Mouse (Mus musculus): Measurements from ENCODE around the gene Gse1. TPM values are rescaled to one million over a fixed set of nuclear protein-coding genes. Genes with fewer than 3 reads are reported as not detected.
A peak's percentile ranks its signal among the peaks of the same experiment; 100 is the strongest.

The Gse1 gene
- polyA plus RNA-seq, 1 experiment from 2014 or later: 9.6 TPM

GRCm38 (mm10) chr8:120368814-120369649 is 140.8 kb downstream of the Gse1 start:
- ATAC-seq (ENCODE audit: borderline replicate concordance, extremely low read depth, low FRiP score, low TSS enrichment): peak; percentile 76
- no peaks in the 10 kb centered on the region for H3K9me3 ChIP-seq
- peak overlapping the region; percentile 91 for H3K27ac ChIP-seq
- no peak overlapping the region for H3K4me3 ChIP-seq
- H3K4me2 ChIP-seq: peak overlapping the region; percentile 42
- peaks cover 60% of the 10 kb centered on the region for H3K4me1 ChIP-seq
- H3K27me3 ChIP-seq: no peaks in the 10 kb centered on the region
- H3K9ac ChIP-seq: peak overlapping the region; percentile 16
- no peaks in the 10 kb centered on the region for H3K36me3 ChIP-seq
- 22% methylated on average over 11 of the region's 11 CpGs for WGBS

- H3K4me1 ChIP-seq: peaks cover 62% of the 10 kb centered on the region
- H3K4me3 ChIP-seq: no peak overlapping the region
- no peak overlapping the region for H3K4me2 ChIP-seq
- WGBS: 35% methylated on average over 7 of the region's 7 CpGs
- H3K9me3 ChIP-seq: no peaks in the 10 kb centered on the region
- no peak overlapping the region for H3K9ac ChIP-seq
- H3K36me3 ChIP-seq: no peaks in the 10 kb centered on the region
- peak overlapping the region; percentile 91 for H3K27ac ChIP-seq
- ATAC-seq (ENCODE audit: borderline replicate concordance, extremely low read depth, low FRiP score, low TSS enrichment): no peak
- H3K27me3 ChIP-seq: no peaks in the 10 kb centered on the region
Observed at GRCm38 (mm10) chr8:120369956-120370355, 141.7 kb downstream of the Gse1 start.

- no peak for ATAC-seq (ENCODE audit: borderline replicate concordance, extremely low read depth, low FRiP score, low TSS enrichment)
- no peak overlapping the region for H3K4me2 ChIP-seq
- H3K27ac ChIP-seq: peak overlapping the region; percentile 91
- H3K36me3 ChIP-seq: no peaks in the 10 kb centered on the region
- 63% methylated on average over 4 of the region's 4 CpGs for WGBS
- no peak overlapping the region for H3K9ac ChIP-seq
- no peaks in the 10 kb centered on the region for H3K9me3 ChIP-seq
- no peaks in the 10 kb centered on the region for H3K27me3 ChIP-seq
- no peak overlapping the region for H3K4me3 ChIP-seq
- peaks cover 67% of the 10 kb centered on the region for H3K4me1 ChIP-seq
Observed at GRCm38 (mm10) chr8:120370461-120370860, 142.2 kb downstream of the Gse1 start.

- H3K9me3 ChIP-seq: no peaks in the 10 kb centered on the region
- H3K27ac ChIP-seq: no peak overlapping the region
- no peak overlapping the region for H3K4me3 ChIP-seq
- H3K4me1 ChIP-seq: peaks cover 66% of the 10 kb centered on the region
- no peaks in the 10 kb centered on the region for H3K27me3 ChIP-seq
- ATAC-seq (ENCODE audit: borderline replicate concordance, extremely low read depth, low FRiP score, low TSS enrichment): no peak
- H3K36me3 ChIP-seq: no peaks in the 10 kb centered on the region
- no peak overlapping the region for H3K4me2 ChIP-seq
- H3K9ac ChIP-seq: no peak overlapping the region
- 70% methylated on average over 5 of the region's 5 CpGs for WGBS
Observed at GRCm38 (mm10) chr8:120371146-120371545, 142.9 kb downstream of the Gse1 start.

GRCm38 (mm10) chr8:120371725-120372457 is 143.6 kb downstream of the Gse1 start:
- H3K4me1 ChIP-seq: peaks cover 69% of the 10 kb centered on the region
- H3K4me2 ChIP-seq: no peak overlapping the region
- 64% methylated on average over 8 of the region's 8 CpGs for WGBS

GRCm38 (mm10) chr8:120372684-120373083 is 144.4 kb downstream of the Gse1 start:
- Histone ChIP-seq H3K4me3 (no peak overlapping the region), H3K4me2 (no peak overlapping the region), H3K36me3 (no peaks in the 10 kb centered on the region), H3K27ac (no peak overlapping the region), H3K9ac (no peak overlapping the region), H3K9me3 (no peaks in the 10 kb centered on the region), H3K27me3 (no peaks in the 10 kb centered on the region), H3K4me1 (peaks cover 69% of the 10 kb centered on the region)
- 86% methylated on average over 6 of the region's 6 CpGs for WGBS
- no peak for ATAC-seq (ENCODE audit: borderline replicate concordance, extremely low read depth, low FRiP score, low TSS enrichment)

More at GRCm38 (mm10) chr8:120371725-120372457, 143.6 kb downstream of the Gse1 start:
- Histone ChIP-seq H3K9ac (no peak overlapping the region), H3K27ac (no peak overlapping the region), H3K9me3 (no peaks in the 10 kb centered on the region), H3K36me3 (no peaks in the 10 kb centered on the region), H3K4me3 (no peak overlapping the region), H3K27me3 (no peaks in the 10 kb centered on the region)
- ATAC-seq (ENCODE audit: borderline replicate concordance, extremely low read depth, low FRiP score, low TSS enrichment): peak; percentile 15; the same call in 1 of the 2 replicates

- ATAC-seq (ENCODE audit: borderline replicate concordance, extremely low read depth, low FRiP score, low TSS enrichment): no peak
- Histone ChIP-seq H3K27me3 (no peaks in the 10 kb centered on the region), H3K9ac (no peak overlapping the region), H3K9me3 (no peaks in the 10 kb centered on the region), H3K4me3 (no peak overlapping the region), H3K4me1 (peaks cover 71% of the 10 kb centered on the region), H3K27ac (0 out of 2 replicates have a peak overlapping the region, but pooled peaks have one; percentile 41), H3K36me3 (no peaks in the 10 kb centered on the region), H3K4me2 (no peak overlapping the region)
- whole genome bisulfite sequencing: 67% methylated on average over 3 of the region's 3 CpGs
Observed at GRCm38 (mm10) chr8:120373621-120374020, 145.4 kb downstream of the Gse1 start.

GRCm38 (mm10) chr8:120374070-120374469 is 145.8 kb downstream of the Gse1 start:
- no peak overlapping the region for H3K4me2 ChIP-seq
- 50% methylated on average over 1 of the region's 1 CpGs for WGBS
- H3K27ac ChIP-seq: peak overlapping the region; percentile 41
- H3K27me3 ChIP-seq: no peaks in the 10 kb centered on the region
- H3K9me3 ChIP-seq: no peaks in the 10 kb centered on the region
- H3K9ac ChIP-seq: no peak overlapping the region
- H3K4me3 ChIP-seq: no peak overlapping the region
- H3K36me3 ChIP-seq: no peaks in the 10 kb centered on the region
- peaks cover 71% of the 10 kb centered on the region for H3K4me1 ChIP-seq
- no peak for ATAC-seq (ENCODE audit: borderline replicate concordance, extremely low read depth, low FRiP score, low TSS enrichment)

GRCm38 (mm10) chr8:120374514-120374913 is 146.3 kb downstream of the Gse1 start:
- ATAC-seq (ENCODE audit: borderline replicate concordance, extremely low read depth, low FRiP score, low TSS enrichment): no peak
- H3K9ac ChIP-seq: no peak overlapping the region

GRCm38 (mm10) chr8:120375170-120375569 is 146.9 kb downstream of the Gse1 start:
- no peaks in the 10 kb centered on the region for H3K9me3 ChIP-seq
- WGBS: 47% methylated on average over 5 of the region's 5 CpGs
- ATAC-seq (ENCODE audit: borderline replicate concordance, extremely low read depth, low FRiP score, low TSS enrichment): no peak
- peaks cover 61% of the 10 kb centered on the region for H3K4me1 ChIP-seq
- no peak overlapping the region for H3K27ac ChIP-seq
- no peak overlapping the region for H3K4me3 ChIP-seq
- H3K4me2 ChIP-seq: no peak overlapping the region
- H3K27me3 ChIP-seq: no peaks in the 10 kb centered on the region
- no peaks in the 10 kb centered on the region for H3K36me3 ChIP-seq
- no peak overlapping the region for H3K9ac ChIP-seq

More at GRCm38 (mm10) chr8:120374514-120374913, 146.3 kb downstream of the Gse1 start:
- Histone ChIP-seq H3K4me2 (no peak overlapping the region), H3K27ac (peak overlapping the region; percentile 41), H3K4me1 (peaks cover 67% of the 10 kb centered on the region), H3K4me3 (no peak overlapping the region), H3K36me3 (no peaks in the 10 kb centered on the region), H3K9me3 (no peaks in the 10 kb centered on the region), H3K27me3 (no peaks in the 10 kb centered on the region)
- 34% methylated on average over 9 of the region's 9 CpGs for WGBS

- ATAC-seq (ENCODE audit: borderline replicate concordance, extremely low read depth, low FRiP score, low TSS enrichment): no peak
- no peaks in the 10 kb centered on the region for H3K9me3 ChIP-seq
- no peak overlapping the region for H3K27ac ChIP-seq
- H3K4me3 ChIP-seq: no peak overlapping the region
- WGBS: 82% methylated on average over 4 of the region's 4 CpGs
- H3K4me1 ChIP-seq: peaks cover 56% of the 10 kb centered on the region
- H3K9ac ChIP-seq: no peak overlapping the region
- no peak overlapping the region for H3K4me2 ChIP-seq
- H3K36me3 ChIP-seq: no peaks in the 10 kb centered on the region
- H3K27me3 ChIP-seq: no peaks in the 10 kb centered on the region
Observed at GRCm38 (mm10) chr8:120376215-120376614, 148.0 kb downstream of the Gse1 start.

All from lung, embryonic 15.5 days (tissue).